Mouse (Mus musculus) limb, embryonic 14.5 days (tissue): Measurements from ENCODE around the gene Echs1. TPM values are rescaled to one million over a fixed set of nuclear protein-coding genes. Genes with fewer than 3 reads are reported as not detected.
A peak's percentile ranks its signal among the peaks of the same experiment; 100 is the strongest.

ENCODE experiments used
- ATAC-seq: fragments of 200-750 bp; cut with Nextera tagmentation; 2 replicates; pipeline ENCODE4 v1.8.0; 2017; ENCODE audit warnings: low read depth, moderate number of reproducible peaks, moderate TSS enrichment; ENCODE audit not compliant: low FRiP score
- DNase-seq: peaks from one replicate; pipeline ENCODE4 v3.0.0-alpha.2; 2015; ENCODE audit warnings: low spot score
- H3K27ac ChIP-seq: fragments of 300-500 bp; sonication (generic); replicated peaks from 2 replicates; pipeline ENCODE4 v1.5.1; 2014; ENCODE audit warnings: low read depth, mild to moderate bottlenecking, low read length, moderate library complexity, mixed read lengths
- H3K27me3 ChIP-seq: fragments of 300-500 bp; sonication (generic); 2 replicates; pipeline ENCODE4 v1.6.1; 2014; ENCODE audit warnings: low read length, mixed read lengths; ENCODE audit not compliant: control insufficient read depth, insufficient read depth
- H3K36me3 ChIP-seq: fragments of 300-500 bp; sonication (generic); 2 replicates; pipeline ENCODE4 v1.6.1; 2014; ENCODE audit warnings: mild to moderate bottlenecking, low read length, moderate library complexity, mixed read lengths; ENCODE audit not compliant: control insufficient read depth, insufficient read depth
- H3K4me1 ChIP-seq: fragments of 300-500 bp; sonication (generic); 2 replicates; pipeline ENCODE4 v1.6.1; 2014; ENCODE audit warnings: antibody characterized with exemption, low read length, mixed read lengths; ENCODE audit not compliant: control insufficient read depth, insufficient read depth
- H3K4me2 ChIP-seq: fragments of 300-500 bp; sonication (generic); replicated peaks from 2 replicates; pipeline ENCODE4 v1.6.1; 2014; ENCODE audit warnings: low read depth, mild to moderate bottlenecking, low read length, moderate library complexity; ENCODE audit not compliant: severe bottlenecking
- H3K4me3 ChIP-seq: fragments of 300-500 bp; sonication (generic); replicated peaks from 2 replicates; pipeline ENCODE4 v1.5.1; 2014; ENCODE audit warnings: low read length
- H3K9ac ChIP-seq: fragments of 300-500 bp; sonication (generic); 2 replicates; pipeline ENCODE4 v1.6.1; 2014; ENCODE audit warnings: mild to moderate bottlenecking, low read depth, low read length, moderate library complexity; ENCODE audit not compliant: severe bottlenecking
- H3K9me3 ChIP-seq: fragments of 300-500 bp; sonication (generic); 2 replicates; pipeline ENCODE4 v1.6.1; 2016; ENCODE audit warnings: low read length; ENCODE audit not compliant: control insufficient read depth
- POLR2A ChIP-seq: fragments of 200-500 bp; IDR thresholded peaks from 2 replicates; pipeline ENCODE4 v1.8.0; 2012; ENCODE audit warnings: inconsistent platforms, mild to moderate bottlenecking, moderate library complexity, borderline replicate concordance; ENCODE audit not compliant: insufficient read depth, insufficient read length; ENCODE audit errors: extremely low read depth
- WGBS: fragments of 180-500 bp; shearing (Covaris S2); extraction: QIAGEN DNeasy Blood & Tissue Kit; methylation state at CpG from one replicate; pipeline ENCODE4 v1.1.7; 2014; 5-methylcytosine and 5-hydroxymethylcytosine counted together
- polyA plus RNA-seq, 2 experiments: library from polyadenylated mRNA; depleted of rRNA in 1 of 2; stranded (reverse) in 1 of 2; unstranded in 1 of 2; fragments of >200 nt; fragmentation: Nextera tagmentation in 1 of 2; extraction: Ambion mirVana in 1 of 2; gene quantifications; 2 replicates each; pipeline versions ENCODE4 v1.2.1 to v1.2.3; 2012 to 2014

Gene Echs1
- polyA plus RNA-seq, 2 experiments: 127 to 153 TPM

DNA sequence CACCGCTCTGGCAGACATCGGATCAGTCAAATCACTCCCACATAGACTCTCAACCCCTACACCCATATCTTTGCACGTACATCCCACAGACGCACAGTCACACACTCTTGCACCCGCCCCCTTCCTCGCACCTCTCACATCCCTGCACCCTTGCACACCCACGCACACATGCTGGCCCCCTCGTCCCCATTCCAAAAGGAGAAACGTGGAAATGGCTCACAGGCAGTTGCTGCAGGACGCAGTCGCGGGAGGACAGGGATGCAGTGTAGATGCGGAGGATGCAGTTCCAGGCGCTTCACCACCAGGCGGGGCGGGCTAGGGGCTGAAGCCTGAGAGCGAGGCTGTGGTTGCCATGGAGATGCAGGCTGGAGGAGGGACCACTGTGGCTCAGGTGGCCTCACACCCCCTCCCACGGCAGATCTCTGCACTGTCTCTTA lies 34.0 kb downstream of the Echs1 start, which contains the start of gene Caly:
TSS of gene Caly (minus strand) at position 307 of the 437 bp plus-strand sequence.
- Histone ChIP-seq H3K27me3 (peaks cover 24% of the 10 kb centered on the region), H3K4me2 (no peak within 1 kb of the TSS)

DNA sequence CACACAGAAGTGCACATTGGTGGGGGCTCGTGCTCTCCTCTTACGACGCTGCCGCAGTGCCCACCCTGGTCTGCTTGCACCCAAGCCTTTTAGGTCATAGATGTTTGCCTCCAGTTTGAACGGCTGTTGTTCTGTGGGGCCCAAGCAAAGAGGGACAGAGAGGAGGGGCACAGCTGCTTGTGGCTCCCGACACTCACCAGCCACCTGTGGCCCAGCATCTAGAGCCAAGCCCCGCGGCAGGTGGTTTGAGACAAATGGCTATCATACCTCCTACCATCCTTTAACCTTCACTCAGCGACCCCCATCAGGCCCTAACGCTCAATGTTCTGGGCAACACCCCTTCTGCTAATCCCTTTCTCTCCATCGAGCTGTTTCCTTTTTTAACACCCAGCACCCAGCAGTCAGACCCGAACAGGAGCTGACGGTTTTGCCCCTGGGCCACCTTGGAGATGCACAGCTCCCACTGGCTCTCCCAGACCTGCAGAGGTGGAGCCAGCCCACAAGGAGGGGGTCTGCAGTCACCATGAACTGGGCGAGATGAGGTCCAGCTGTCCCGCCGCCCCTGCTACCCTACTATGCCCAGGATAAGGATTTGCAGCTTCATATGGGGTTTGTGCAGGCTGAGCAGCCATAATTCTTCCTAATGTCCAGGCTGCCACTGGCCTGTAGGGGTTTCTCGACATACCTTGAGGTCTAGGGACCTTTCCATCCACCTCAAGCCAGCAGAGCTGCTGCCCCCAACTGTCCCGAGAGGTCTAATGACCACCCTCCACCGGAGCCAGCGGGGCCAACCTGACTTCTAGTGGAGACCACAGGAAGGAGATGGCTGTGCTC lies 34.7 kb downstream of the Echs1 start:
- no peak for ATAC-seq
- Histone ChIP-seq H3K27ac (no peak overlapping the region), H3K27me3 (peaks cover 24% of the 10 kb centered on the region)

More for the DNA sequence above, 34.0 kb downstream of the Echs1 start, which contains the start of gene Caly:
- no peaks in the 10 kb centered on the region for H3K4me1 ChIP-seq
- H3K9ac ChIP-seq: no peak within 1 kb of the TSS
- TF ChIP-seq POLR2A: no peak
- H3K4me3 ChIP-seq: no peak within 1 kb of the TSS
- 11% methylated on average over 18 of the region's 18 CpGs for WGBS
- ATAC-seq (peak; percentile 58; the same call in 1 of the 2 replicates), DNase-seq (peak; percentile 32)
- no peaks in the 10 kb centered on the region for H3K9me3 ChIP-seq
- no peak within 1 kb of the TSS for H3K27ac ChIP-seq
- no peaks in the 10 kb centered on the region for H3K36me3 ChIP-seq

DNA sequence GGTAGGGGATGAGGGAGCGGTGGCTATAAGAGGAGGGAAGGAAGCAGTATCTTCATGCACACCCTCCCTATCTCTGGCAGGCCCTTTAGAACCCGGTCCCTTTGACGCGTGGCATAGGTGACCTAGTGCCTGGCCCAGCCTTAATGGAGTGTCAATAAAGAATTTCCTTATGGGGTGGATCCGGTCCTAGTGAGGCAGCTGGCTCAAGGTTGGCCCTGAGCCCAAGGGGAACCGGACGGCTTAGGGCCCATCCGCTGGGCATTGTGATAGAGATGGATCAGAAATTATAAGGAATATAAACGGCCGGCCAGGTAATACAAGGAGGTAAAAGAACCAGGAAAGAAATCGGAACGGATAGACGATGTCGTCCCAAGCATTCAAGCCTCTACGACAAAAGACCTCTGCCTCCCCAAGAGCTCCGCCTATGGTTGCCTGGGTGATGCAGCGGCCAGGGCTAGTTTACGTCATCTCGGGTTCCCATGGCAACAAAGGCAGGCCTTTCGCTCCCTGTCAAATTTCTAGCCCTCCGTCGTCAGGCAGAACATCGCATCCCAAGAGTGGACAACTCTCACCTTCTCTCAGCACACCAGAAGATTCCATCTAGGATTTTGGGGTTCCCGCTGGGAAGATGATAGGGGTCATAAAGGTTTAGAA lies 35.6 kb downstream of the Echs1 start:
- Histone ChIP-seq H3K27ac (no peak overlapping the region), H3K36me3 (no peaks in the 10 kb centered on the region), H3K27me3 (peaks cover 24% of the 10 kb centered on the region), H3K4me3 (peak overlapping the region; percentile 27), H3K9ac (peak overlapping the region; percentile 25; the same call in 1 of the 2 replicates), H3K4me2 (peak overlapping the region; percentile 46), H3K9me3 (no peaks in the 10 kb centered on the region), H3K4me1 (no peaks in the 10 kb centered on the region)
- TF ChIP-seq POLR2A: no peak
- 3% methylated on average over 24 of the region's 24 CpGs for WGBS
- peak; percentile 81 for DNase-seq
- peak; percentile 82 for ATAC-seq

More for the DNA sequence above, 34.7 kb downstream of the Echs1 start:
- Histone ChIP-seq H3K4me3 (no peak overlapping the region), H3K4me2 (no peak overlapping the region), H3K4me1 (no peaks in the 10 kb centered on the region), H3K9ac (no peak overlapping the region), H3K36me3 (no peaks in the 10 kb centered on the region), H3K9me3 (no peaks in the 10 kb centered on the region)
- TF ChIP-seq POLR2A: no peak
- DNase-seq: no peak
- 22% methylated on average over 20 of the region's 20 CpGs for WGBS

DNA sequence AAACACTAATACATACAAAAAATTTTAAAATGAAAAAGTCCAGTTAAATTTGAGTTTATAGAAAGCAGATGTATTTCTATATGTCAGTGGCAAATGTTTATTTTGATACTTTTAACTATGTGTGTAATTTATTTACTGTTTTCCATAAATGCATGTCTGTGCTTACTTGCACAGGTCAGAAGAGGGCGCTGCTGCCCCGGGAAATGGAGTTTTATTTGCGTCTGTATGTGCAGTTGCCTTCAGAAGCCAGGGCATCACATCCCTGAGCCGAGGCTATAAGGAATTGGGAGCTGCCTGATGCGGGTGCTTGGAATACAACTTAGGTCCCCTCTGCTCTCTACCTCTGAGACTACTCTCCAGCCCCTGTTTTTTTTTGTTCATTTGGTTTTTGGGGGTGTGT lies 37.6 kb downstream of the Echs1 start:
- Histone ChIP-seq H3K9ac (no peak overlapping the region), H3K27me3 (peaks cover 24% of the 10 kb centered on the region), H3K9me3 (no peaks in the 10 kb centered on the region), H3K4me1 (no peaks in the 10 kb centered on the region), H3K27ac (no peak overlapping the region), H3K4me3 (no peak overlapping the region), H3K36me3 (no peaks in the 10 kb centered on the region), H3K4me2 (no peak overlapping the region)
- DNase-seq: peak; percentile 54
- ATAC-seq: no peak
- WGBS: 6% methylated on average over 5 of the region's 5 CpGs
- no peak for TF ChIP-seq POLR2A

DNA sequence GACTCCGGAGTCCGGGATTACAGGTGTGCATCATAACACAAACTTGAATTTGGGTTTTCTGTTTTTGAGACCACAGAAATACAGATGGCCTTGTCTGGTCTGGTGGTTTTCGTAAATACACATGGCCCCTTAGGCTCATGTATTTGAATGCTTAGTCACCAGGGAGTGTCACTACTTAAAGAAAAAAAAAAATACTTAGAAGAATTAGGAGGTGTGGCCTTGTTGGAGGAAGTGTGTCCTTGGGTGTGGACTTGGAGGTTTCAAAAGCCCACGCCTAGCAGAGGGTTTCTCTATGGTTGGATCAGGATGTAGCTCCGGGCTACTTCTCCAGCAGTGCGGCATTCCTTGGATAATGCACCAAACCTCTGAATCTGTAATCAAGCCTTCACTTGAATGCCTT lies 38.6 kb downstream of the Echs1 start:
- ATAC-seq (no peak), DNase-seq (no peak)
- 65% methylated on average over 6 of the region's 6 CpGs for WGBS
- Histone ChIP-seq H3K36me3 (no peaks in the 10 kb centered on the region), H3K4me3 (no peak overlapping the region), H3K9me3 (no peaks in the 10 kb centered on the region), H3K4me1 (no peaks in the 10 kb centered on the region), H3K27ac (no peak overlapping the region), H3K9ac (no peak overlapping the region), H3K27me3 (peaks cover 24% of the 10 kb centered on the region), H3K4me2 (no peak overlapping the region)
- no peak for TF ChIP-seq POLR2A
